Mouse (Mus musculus) erythroblast, embryonic 14.5 days (primary cell): ENCODE results near the gene Ccr7.

Experiments
- GATA1 ChIP-seq: IDR thresholded peaks from 2 replicates; pipeline ENCODE4 v1.6.1; 2012; ENCODE audit warnings: low read length, inconsistent platforms, mixed read lengths
- TAL1 ChIP-seq: IDR thresholded peaks from 3 replicates; pipeline ENCODE4 v1.6.1; 2012; ENCODE audit warnings: low read length, inconsistent platforms, mixed read lengths

- TF ChIP-seq TAL1 (no peak), GATA1 (no peak)
These were observed 25.6 kb downstream of the Ccr7 start for GRCm38 (mm10) chr11:99129287-99129686.
